Mouse (Mus musculus) T-helper 17 cell (primary cell): ENCODE results near the gene Retsat.

Source experiments
- in situ Hi-C, 2 experiments: fragments of 300-600 bp; cut with MboI, MseI; formaldehyde crosslinking; loops; 1 replicate in 1 of 2; 2 replicates in 1 of 2; pipeline ENCODE4 v1.15.1; 2025; ENCODE audit warnings: high pct_unique_total_duplicates in 2 of 2

The Retsat gene

DNA sequence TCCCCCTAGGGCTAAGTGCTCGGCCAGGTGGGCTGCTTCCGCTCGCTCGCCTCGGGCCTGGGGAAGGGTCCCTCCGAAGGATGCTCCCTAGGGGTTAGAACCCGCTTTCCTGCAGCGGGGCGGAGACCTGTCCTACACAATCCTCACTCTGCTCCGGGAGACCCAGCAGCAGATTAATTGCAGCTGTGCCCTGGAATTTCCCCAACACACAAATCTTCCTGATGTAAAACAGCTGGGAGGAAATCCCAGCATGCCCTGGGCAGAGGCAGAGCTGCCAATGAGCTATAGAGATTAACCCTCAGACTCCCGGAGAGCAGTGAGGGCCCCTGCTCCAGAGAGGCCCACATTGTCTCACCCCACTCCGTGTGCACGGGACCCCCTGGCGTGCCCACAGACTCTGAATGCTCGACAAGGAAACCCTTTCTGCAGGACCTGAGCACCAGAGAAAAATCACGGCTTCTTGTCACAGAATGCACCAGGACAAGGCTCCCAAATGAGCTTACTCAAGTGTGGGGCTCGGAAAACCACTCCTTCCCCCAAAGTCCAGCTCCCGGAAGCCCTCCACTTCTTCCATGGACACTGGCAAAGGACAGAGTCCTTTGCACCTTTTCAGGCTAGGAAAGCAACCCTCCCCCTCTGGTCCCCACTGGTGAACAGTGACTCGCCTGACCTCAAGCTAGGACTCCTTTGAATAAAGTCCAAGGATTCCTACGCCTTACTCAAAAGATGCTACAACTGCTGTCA is 57.2 kb downstream of the Retsat start:
- in situ Hi-C loops, result loop anchor here in 1 of 2 experiments (5.0 kb wide), 1 partner anchor 53 kb away; no protein-coding TSS in a partner anchor

DNA sequence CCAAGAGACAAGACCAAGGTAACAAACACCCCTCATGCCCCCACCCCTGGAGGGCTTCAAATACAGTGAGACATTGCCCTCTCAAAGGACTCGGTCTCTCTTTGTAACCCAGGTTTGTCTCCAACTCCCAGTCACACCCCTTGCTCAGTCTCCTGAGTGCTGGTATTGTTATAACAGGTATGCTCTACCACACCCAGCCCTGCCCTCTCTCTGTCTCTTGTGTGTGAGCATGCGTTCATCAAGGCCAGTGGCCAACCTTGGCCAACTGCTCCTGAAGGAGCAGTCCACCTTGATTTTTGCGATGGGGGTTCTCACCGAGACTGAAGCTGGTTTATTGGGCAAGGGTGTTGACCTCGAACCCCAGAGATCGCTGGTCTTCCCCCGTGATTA is 57.8 kb downstream of the Retsat start:
- in situ Hi-C loops, result loop anchor here in 1 of 2 experiments (5.0 kb wide), 1 partner anchor 54 kb away; no protein-coding TSS in a partner anchor

DNA sequence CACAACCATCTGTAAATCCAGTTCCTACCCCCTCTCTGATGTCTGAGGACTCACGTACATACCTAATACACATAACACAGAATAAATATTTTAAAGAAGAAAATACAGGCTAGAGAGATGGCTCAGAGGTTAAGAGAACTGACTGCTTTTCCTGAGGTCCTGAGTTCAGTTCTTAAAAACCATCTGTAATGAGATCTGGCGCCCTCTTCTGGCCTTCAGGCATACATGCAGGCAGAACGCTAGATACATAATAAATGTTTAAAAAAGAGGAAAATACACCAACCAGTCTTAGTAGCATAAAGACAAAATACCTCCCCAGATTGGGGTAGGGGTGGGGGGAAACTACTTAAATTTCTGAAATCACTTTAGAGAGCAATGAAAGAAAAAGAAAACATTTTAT is 59.7 kb downstream of the Retsat start:
- in situ Hi-C loops, result loop anchor here in 1 of 2 experiments (5.0 kb wide), 1 partner anchor 56 kb away; no protein-coding TSS in a partner anchor
